Mouse (Mus musculus) adrenal gland, adult (tissue): ENCODE measurements around the gene Pbp2.

Source experiments
- DNase-seq, 2 experiments: peaks; one replicate each; pipeline ENCODE4 v3.0.0; 2022 to 2023; ENCODE audit warnings: low spot score in 1 of 2; ENCODE audit not compliant: inconsistent age in 2 of 2

The Pbp2 gene

DNA sequence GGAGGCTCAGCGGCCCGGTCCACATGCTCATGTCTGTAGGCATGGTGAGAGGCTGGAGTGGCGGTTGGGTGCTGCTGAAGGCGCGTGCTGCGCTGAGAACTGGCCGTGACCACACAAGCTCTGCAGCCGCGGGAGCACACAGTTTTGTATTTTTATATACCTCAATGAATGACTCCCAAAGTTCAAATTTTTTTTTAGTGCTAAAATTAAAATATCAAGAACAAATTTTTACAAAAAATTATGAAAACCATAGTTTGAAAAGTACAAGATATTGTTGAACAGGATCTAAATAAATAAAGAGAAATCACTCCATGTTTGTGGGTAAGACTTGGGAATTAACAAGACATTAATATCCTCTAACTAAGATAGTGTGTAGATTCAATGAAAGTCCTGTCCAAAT is at the start of gene Pbp2:
TSS of gene Pbp2 (minus strand) at position 101 of the 400 bp plus-strand sequence.
- no peak for DNase-seq

DNA sequence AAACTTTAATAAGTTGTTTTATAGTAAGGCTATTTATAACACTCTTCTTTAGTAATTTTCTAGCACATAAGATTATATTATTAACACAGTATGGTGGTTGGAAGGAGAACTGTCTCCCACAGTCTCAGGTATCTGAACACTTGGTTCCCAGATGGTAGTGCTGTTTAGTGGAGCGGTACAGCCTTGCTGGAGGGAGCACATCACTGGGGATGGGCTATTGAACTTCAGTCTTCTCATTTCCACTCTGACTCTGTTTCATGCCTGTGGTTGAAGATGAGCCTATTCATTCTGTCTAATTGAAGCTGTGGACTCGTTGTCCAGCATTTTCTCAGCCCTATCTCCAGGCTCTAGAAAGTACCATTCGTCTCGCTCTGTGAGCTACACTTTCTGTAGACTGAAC is 44.7 kb upstream of the Pbp2 start:
- no peak for DNase-seq

DNA sequence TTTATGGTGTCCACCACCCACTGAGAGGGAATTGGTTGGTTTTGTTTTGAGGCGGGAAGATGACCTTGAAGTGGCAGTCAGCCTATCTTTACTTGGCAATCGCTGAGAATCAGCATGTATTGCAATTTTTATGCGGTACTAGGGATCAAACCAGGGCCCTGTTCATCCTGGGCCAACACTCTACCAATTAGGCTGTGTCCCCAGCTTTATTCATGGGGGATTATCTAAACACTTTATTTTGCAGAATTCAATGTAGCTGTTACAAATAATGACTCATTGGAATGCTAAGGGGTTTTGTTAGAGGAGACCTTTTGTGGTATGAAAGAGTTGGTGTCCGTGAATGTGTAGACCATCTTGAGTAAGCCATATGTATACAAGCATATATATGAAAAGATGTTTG is 42.3 kb upstream of the Pbp2 start:
- no peak for DNase-seq

DNA sequence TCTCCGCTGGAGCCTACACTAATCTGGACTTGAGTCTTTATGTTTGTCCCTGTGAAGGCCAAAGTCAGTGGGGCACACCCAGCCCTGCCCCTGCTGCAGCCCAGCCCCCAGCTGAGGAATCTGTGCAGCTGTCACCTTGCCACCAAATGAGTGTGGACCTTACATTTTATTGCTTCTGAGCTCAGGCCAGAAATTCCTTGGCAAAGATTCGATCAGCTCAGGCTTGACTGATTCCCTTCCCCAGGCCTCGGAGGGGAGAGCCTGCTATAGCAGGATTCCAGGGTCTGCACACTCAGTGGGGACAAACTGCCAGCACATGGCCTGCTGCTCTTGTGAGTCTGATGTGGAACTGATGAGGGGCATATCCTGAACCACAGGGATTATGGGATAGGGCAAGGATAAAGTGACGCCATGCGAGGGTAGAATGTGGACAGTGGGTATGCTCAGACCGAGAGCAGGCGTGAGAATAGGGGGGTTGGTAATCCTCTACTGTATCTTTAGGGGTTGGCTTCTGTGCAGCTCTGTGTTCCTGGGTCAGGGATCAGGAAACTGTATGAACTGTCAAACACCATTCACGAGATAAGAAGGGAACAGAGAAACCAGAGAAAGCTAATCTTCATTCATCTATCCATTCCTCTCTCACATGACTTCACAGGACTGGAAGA is 41.6 kb upstream of the Pbp2 start:
- DNase-seq, result no peak

DNA sequence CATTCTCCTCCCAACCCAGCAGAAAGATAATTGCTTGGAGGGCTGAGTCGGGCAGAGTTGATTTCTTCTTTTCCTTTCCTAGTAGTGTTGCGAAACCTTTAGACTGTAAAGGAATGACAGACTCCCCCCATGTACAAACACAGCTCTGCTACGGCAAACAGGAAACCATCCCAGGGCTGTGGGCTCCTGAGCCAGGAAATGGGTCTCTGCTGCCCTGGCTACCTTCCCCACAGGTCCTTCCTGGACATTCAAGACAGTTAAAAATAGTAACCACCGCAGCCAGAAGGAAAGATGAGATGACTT is 30.8 kb upstream of the Pbp2 start:
- peak in 1 of 2 experiments; percentile 33 for DNase-seq

DNA sequence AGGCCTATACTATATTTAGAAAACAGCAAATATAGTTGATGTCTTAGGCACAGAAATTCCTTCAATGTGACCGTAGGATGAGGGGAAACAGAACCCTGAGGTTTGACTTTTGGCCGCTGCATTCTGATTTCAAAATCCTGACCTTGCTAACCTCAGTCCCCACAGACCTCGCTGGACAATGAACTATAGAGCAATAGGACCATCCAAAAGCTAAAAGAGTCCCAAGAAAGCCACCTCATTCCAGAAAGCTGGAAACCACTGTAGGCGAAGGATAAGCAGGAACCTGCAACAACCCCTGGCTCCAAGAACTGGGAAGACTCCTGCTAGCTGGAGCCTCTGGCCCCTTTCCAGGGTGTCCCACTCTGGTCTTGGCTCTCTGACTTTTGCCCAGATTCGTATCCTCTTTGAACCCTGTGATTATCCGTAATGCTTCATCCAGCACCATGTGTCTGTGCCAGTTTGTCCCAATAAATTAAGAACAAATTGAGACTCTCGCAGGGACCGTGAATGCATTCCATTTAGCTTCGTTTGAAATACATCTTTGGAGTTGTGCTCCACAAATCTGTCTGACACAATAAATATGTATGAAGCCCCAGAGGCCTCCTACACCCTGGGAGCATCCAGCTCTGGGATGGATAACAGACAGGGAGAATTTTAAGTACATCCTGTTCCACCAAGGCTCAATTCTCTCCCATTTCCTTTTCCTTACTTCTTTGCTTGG is 30.3 kb upstream of the Pbp2 start:
- peak in 1 of 2 experiments; percentile 41 for DNase-seq

DNA sequence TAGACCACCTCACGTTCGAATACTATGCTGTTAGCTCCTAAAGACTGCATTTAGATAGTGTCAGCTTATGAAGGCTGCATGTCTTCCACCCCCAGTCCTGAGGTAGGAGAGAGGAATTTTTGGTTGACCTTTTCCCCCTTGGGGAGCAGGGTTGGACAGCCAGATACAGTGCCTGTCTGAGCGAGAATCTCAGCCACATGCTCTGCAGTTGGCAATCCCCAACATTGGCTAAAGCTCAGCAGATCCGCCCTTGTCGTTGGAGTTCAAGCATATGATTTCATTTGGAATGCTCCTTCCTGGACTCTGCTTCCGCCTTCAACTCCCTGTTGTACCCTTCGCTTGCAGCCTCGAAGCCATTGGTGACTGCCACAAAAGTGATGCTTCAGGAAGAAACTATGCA is 26.2 kb upstream of the Pbp2 start:
- DNase-seq, result no peak

DNA sequence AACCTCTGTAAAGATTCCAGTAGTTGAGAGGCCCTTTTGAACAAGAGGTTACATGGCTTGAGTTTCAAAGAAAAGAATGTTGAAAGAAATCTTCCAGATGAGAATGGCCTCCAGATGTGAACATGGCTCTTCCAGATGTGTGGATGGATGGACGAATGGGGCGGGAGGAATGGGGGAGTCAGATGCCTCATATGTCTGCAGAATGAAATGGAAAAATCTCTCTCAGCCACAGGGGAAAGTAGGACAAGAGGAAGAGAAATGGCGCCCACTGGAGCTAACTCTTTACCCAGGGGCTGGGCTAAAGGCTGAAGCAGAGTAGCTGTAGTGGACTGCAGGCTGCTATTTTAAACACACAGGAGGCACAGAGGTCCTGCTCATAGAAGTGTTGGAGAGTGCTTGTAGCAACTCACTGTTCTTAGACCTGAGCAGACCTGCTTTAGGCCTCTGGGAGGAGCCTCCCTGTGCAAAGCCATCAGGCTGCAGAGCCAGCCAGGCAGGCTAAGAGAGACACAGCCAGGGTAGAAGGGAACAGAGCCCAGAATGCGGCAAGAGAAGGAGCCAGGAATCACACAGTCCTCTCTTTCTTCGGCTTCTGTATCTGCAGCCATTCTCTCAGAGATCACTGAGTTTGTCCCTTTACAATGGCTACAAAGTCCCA is 23.9 kb upstream of the Pbp2 start:
- no peak for DNase-seq

DNA sequence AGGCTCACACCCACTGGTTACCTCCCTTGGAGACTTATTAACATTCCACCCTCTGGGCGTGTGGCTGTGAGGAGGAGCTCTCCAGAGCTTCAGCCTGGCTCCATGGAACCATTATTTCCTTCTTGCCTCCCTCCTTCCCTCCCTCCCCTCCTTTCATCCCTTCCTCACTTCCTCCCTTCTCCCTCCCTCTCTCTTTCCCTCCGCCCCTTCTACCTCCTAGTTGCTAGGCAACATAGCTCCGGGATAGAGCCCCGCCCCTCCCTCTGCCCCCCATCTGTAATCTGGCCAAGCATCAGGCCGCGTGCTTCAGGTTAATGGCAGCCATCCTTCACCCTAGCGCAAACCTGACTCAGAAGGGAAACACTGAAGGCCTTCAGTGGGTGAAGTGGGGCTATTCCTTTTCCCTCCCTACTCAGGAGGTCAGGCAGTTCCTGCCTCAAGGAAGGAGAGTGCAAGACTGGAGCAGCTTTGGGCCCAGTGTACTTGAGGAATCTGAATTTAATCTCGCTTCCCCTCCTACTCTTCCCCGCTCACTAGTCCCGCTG is 22.6 kb upstream of the Pbp2 start:
- DNase-seq, result peak in 1 of 2 experiments; percentile 20

DNA sequence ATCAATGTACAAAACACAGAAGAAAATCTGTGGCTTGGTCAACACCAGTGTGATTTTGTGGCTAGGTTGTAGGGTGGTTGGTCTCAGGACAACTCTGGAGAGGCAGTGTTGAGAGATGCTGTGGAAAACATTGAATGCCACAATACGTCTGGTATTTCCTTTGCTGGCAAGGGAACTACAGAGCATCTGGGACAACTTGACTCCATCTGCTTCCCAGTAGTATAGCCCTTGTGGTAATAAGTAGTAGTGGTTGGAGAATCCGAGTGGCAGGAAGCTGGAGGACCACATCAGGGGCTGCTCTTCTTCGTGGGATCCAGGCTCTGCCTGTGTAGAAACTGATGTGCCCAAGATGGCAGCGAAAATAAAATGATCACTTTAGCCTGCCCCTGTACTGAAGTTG is 21.7 kb upstream of the Pbp2 start:
- no peak for DNase-seq

DNA sequence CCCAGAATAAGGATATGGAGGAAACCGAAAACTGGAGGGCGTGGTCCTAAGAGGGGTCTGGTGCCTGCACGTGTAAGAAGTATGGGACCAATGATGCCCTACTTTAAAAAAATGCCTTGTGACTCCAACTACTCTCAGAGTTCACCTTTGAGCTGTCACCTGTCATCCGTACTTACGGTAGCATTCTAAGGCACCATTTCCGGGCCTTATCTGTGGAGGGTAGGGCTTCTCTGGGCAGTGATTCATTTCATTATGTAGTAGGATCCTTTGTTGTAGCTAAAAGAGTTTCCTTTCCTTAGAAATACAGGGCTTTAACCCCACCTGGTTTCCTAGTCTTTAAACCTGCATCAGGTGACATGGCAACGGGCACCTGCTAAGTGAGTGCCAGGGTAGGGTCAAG is 16.6 kb upstream of the Pbp2 start:
- DNase-seq, result no peak

DNA sequence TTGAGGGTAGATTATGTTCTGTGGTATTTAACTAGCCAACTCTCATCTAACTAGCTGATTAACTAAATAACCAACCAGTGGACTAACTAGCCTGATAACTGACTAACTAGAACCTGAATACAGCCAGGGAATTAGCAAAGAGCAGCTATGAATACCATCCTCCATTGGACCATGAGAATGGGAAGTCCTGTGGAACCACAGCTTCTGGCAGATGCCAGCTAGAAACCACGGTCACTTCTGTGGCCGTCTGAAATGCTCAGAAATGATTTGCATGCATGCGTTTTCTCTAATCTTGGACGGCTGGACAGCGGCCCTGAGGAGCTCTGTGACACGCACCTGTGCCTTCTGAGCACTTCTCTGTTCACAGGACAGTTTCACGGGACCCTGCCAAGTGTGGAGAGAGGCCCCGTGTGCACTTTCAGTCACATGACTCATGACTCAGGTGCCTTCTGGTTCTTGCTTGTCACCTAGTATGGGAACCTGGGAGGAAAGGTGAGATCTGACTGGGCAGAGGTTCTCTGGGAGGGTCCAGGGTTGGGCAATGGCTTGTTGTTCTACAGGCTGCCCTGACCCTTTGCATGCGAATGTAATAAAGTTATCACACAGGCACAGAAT is 14.6 kb upstream of the Pbp2 start:
- no peak for DNase-seq

DNA sequence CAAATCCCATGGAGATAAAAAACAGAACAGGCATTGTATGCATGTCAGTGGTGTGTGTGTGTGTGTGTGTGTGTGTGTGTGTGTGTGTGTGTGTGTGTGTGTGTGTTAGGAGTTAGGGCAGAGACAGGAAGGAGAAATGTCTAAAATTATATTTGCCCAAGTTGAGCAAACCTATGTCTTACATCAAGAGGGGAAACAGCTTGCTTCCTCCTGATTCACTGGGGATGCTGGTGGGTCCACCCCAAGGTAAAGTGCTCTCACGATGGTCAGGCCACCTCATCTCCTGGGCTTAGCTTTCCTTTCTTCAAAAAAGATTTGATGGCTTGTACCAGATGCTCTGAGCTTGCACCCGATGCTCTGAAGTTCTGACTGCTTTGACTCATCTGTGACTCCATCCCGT is 13.9 kb upstream of the Pbp2 start:
- no peak for DNase-seq

DNA sequence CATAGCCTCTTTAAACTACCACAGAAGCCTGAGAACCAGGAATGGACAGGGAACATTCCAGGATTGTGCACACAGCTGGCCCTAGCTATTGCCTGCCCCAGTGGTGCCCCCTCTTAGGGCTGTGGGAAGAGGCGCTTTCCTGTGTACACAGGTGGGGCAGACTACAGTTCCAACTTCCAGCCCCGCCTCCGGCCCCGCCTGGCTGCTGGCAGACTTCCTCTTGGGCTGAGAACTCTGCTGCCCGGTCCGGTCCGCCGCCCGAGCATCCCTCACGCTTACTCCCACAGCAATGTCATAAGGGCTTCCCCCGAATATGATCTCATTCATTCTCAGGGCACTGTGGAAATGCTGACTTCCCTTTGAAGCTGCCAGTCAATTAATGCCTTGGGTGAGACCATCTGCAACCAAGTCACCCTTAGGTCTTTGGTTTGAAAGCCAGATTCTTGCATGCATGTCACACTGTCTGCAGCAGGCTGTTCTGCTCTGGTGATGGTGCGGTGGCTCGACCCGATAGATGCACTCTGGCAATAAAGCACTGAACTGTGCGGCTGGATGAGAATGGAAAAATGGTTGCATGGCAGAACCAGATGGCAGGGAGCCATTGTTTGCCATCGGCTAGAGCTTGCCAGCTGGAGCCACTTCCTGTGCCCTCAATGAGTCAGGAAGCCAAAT is 13.2 kb upstream of the Pbp2 start:
- DNase-seq, result peak; percentile 23 to 60

DNA sequence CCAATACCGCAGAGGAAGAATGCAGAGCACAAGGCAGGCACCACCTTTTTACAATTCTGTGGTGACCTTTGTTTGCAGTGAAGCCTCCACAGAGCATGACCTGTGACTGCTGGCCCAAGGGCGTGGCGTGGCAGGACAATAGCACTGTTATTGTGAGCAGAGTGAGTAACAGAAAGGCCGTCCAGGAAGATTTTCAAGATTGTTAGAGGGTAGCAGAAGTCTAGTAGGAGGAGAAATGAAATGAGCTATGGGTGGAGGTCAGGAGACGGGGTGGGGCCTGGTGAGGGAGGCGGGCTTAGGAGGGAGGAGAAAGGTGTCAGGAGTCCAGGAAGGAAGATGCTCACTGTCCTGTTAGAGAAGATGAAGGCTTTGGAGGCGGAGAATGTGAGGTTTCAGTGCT is 12.5 kb upstream of the Pbp2 start:
- DNase-seq, result peak in 1 of 2 experiments; percentile 21

DNA sequence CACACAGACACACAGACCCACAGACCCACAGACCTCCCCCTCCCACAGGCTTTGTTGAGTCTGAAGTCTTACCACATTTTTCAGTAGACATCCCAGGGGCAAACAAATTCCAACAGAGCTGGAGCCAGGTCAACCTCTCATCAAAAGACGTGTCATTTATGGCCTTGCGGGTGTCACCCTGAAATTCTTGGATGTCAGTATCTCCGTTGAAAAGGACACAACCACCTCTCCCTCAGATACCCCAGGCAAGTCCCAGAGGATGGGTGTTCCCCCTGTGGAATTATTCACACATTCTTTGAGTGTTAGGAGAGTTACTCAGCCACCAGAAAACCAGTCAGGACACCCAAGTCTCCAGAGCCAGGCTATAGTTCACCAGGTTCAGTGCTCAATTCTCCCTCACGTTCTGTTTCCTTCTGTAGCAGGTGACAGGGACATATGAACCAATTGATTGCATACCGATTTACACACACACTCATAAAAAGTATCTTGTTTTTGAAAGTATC is 9.3 kb upstream of the Pbp2 start:
- DNase-seq, result no peak

DNA sequence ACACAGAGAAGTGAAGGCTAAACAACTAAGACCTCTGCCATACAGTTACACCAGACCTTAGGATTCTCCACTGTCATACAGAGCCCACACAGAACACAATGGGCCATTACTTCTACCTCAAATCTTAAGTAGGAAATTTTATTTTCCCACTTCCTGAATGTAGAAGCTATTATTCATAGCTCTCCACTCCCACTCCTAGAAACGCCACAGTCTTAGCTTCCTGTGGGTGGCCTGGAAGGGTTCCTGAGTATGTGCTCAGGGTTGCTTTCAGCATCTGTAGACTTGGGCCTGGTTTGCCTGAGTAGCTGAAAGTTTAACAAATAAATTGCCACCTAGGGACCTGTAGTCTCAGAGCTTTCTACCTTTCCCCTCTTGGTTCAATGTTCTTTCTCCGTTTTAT is 5.9 kb upstream of the Pbp2 start:
- DNase-seq, result no peak

DNA sequence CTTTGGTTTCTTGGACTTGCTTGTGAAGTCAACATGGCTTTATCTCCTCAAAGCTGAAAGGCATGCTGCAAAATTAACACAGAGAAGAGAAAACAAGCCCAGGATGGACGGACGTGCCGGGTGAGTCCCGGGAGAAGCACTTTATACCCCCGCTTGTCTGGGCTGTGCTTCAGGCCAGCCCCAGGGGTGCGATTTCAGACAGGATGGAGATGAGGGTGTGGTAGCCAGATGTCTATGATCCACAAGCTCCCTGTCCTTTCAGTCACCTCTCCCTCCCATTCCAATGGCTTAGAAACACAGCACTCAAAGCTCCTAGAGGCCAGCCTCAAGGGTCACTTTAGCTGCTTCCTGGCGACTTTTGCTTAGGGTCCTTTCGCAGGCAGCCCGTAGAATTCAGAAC is 3.8 kb upstream of the Pbp2 start:
- DNase-seq, result no peak

DNA sequence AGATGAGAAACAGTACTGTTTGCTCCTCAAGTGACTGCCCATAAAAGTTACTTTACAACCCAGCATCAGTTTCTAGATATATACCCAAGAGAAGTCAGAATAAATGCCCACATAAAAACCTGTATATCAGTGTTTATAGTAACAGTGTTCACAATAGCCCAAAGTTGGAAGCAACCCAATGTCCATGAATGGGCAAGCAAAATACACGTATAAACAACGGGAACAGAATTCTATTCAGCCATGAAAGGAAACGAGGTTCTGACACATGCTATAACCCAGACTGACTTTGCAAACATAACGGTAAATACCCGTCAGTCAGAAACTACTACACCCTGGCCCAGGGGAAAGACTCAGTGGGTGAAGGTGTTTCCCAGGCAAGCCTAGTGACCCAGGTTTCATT is 1.8 kb upstream of the Pbp2 start:
- no peak for DNase-seq

DNA sequence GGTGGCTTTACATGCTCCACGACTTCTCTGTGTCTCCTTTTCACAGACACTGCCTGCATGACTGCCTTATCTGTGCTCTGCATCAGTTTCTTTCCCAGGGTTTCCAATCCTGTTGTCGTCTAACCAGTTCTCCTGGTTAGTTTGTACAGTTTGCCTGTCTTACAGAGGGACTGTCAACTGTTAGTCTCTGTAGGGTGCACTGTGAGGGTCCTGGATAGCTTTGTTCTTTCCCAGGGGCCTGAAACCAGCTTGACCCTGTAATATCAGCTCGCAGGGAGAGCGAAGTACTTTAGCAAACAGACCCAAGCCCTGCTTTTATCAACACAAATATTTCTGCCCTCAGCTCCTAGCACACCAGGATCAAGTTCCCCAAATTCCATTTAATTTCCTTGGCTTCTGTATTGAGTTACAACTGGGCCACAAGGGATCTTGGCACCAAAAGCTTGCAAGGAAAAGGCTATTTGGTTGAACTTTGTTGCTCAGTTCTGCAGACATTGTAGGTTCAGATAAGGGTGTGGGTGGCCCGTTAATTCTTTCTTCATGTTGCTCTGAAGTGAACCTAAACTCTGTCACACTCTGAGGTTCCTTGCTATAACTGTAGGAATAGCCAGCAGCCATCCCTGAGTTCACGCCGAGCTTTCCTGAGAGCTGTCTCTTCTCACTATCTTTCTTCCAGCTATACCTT is 5.5 kb downstream of the Pbp2 start:
- no peak for DNase-seq
